Mouse (Mus musculus) erythroblast, adult 5-6 weeks (primary cell): ENCODE results near the gene Ate1. TPM values are rescaled to one million over a fixed set of nuclear protein-coding genes. Genes with fewer than 3 reads are reported as not detected.
"Not testable (repeated sequence)": the region's sequence is repeated elsewhere in the genome, so short reads cannot be mapped to it uniquely, and the experiment has no call there.

Experiments
- ATAC-seq: replicated peaks from 2 replicates; pipeline ENCODE4 v1.8.0; 2016; ENCODE audit warnings: moderate number of reproducible peaks, mild to moderate bottlenecking, moderate TSS enrichment, inconsistent platforms; ENCODE audit not compliant: poor library complexity, low FRiP score, severe bottlenecking
- total RNA-seq, 2 experiments: library from RNA; stranded (forward) in 1 of 2; stranded (reverse) in 1 of 2; fragments of 150-400 nt in 1 of 2; fragments of 200-764, 138-1000 nt in 1 of 2; gene quantifications; 2 replicates each; pipeline versions ENCODE4 v1.2.3 to v1.2.4; 2015 to 2017; ENCODE audit warnings: low replicate concordance in 2 of 2

The Ate1 gene
- total RNA-seq, 2 experiments from 2014 or later = 11.5 to 16.4 TPM

GRCm38 (mm10) chr7:130426586-130426985 is 93.6 kb downstream of the Ate1 start:
- no peak for ATAC-seq

DNA sequence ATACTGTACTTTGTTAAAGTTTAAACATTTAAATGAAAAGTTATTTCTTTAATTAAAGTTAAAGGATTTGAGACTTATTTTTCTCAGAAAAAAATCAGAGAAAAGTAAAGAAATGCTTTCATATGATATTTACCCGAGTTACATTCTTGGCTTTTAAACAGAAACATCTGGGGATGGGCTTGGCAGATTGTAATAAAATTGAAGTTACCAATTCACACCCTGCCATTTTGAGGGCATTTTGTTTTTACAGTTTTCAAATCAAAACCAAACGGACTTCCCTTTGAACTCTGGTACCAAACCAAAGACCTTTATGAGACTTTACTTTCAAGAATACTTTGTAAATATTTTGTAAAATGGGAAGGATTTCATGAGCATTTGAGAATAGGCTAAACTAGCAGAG is 94.2 kb downstream of the Ate1 start:
- no peak for ATAC-seq

- ATAC-seq = no peak
Measured at GRCm38 (mm10) chr7:130419961-130420360, 100.2 kb downstream of the Ate1 start.

DNA sequence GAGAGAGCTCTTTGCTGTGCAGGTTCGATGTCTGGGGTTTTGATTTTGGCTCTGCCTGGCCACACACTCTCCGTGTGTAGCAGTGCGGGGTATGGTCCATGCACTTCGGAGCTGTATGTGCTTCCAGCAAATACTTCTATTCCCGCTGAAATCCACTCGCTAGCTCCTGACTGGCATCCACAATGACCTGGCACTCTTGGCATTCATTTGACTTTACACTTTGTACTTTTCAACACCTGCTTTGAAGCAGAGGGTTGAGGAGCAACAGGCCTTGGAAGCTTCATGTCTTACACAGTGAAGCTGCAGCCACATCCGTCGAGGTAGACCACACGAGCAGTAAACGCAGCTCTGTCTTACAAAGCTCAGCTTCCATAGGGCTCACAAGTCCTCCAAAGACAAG is 112.5 kb downstream of the Ate1 start:
- ATAC-seq = no peak

DNA sequence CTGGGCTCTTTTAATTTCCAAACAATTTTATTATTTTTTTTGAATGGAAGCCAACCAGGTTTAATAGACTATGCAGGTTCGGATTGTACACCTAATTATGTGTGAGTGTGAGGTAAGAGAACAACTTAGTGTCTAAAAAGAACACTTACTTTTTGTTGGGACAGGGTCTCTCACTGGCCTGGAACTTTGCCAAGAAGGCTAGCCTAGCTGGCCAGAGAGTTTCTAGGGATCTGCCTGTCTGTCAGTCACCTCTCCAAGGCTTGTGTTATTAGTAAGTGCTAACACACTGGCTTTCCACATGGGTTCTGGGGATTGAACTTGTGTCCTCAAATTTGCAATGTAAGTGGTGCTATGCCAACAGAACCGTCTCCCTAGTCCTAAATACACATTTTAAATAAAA is 116.8 kb downstream of the Ate1 start:
- ATAC-seq = no peak

DNA sequence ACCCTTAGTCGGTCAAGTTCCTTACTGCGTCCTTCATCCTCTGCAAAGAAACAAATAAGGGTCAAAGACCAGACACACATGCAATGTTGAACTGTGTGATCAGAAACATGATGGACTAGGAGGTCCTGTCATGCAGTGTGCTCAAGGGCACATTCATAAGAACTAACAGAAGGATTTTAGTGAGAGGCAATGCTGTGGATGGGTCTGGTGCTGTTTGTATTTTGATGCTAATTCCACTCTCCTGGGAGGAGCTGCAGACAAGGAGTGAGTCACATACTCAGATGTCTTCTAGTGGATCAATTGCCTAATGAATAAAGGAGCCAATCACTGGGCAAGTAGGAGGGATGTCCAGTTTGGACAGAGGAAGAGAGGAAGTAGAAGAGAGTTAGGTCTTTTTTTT is 125.5 kb downstream of the Ate1 start:
- no peak for ATAC-seq

DNA sequence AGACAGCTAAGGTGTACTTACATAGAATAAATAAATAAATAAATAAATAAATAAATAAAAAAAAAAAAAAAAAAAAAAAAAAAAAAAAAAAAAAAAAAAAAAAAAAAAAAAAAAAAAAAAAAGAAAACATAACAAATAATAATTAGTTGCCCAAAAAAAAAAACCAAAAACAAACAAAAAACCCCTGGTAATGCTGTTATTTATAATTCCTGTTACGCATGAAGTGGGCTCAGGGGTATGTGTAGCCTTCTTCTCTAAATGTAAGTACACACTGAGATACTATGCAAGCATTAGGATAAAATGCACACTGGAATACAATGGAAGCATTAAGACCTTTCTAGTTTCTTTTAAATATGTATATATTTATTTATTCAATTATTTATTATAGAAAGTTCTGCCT is 130.1 kb downstream of the Ate1 start:
- ATAC-seq = not testable (repeated sequence)

DNA sequence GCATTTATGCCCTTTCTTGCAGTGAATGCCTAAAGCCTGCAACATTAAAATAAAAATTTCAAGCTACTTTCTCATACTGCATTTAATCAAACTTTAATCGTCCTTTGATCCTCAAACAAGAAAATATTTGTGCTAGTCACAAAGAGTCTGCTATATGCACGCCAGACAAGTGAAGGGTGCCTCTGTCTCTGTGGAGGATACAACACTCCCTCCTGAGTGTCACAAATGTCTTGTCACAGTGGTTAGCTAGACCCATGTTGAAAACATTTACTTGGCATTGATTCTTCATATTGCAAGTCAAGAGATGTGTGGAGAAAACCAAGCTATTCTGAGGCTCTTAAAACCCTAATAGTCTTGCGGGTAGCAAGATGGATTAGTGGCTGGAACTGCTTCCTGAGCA is 133.9 kb downstream of the Ate1 start:
- no peak for ATAC-seq

GRCm38 (mm10) chr7:130385732-130386294 is 134.4 kb downstream of the Ate1 start:
- ATAC-seq = no peak

DNA sequence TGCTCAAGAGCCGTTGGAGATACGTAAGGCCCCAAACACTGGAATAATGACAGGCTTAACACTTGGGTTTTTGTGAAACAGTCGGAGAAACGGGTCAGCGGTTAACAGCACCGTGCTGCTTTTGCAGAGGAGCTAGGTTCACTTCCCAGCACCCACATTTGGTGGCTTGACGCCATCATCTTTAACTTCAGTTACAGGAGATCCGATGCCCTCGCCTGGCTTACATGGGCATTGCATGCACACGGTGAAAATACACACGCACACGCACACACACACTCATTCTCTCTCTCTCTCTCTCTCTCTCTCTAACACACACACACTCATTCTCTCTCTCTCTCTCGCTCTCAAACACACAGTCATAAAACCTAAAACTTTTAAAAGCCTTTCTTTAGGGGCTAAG is 138.0 kb downstream of the Ate1 start:
- no peak for ATAC-seq

GRCm38 (mm10) chr7:130381387-130381951 is 138.7 kb downstream of the Ate1 start:
- ATAC-seq = no peak

GRCm38 (mm10) chr7:130380769-130381355 is 139.3 kb downstream of the Ate1 start:
- no peak for ATAC-seq

DNA sequence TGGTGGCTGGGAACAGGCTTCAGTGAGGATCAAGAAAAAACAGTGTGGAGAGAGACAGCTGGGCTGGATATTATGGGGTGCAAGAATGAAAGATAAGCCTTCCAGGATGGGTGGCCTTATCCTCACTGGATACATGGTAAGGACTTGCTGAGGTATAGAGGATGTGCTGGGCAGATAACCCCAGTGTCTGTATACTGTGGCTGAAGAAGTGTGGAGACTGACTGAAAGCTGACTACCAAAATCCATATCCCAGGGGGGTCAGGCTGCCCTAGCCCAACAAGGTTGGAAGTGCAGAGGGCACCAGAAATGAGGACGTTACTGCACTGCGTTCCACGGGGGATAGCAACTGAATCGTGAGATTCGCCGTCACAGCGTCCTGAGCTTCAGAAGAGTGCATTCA is 139.8 kb downstream of the Ate1 start:
- ATAC-seq = no peak

- no peak for ATAC-seq
Measured at GRCm38 (mm10) chr7:130379886-130380285, 140.3 kb downstream of the Ate1 start.

- ATAC-seq = no peak
Measured at GRCm38 (mm10) chr7:130378308-130378707, 141.9 kb downstream of the Ate1 start.

- no peak for ATAC-seq
Measured at GRCm38 (mm10) chr7:130374311-130374710, 145.9 kb downstream of the Ate1 start.

DNA sequence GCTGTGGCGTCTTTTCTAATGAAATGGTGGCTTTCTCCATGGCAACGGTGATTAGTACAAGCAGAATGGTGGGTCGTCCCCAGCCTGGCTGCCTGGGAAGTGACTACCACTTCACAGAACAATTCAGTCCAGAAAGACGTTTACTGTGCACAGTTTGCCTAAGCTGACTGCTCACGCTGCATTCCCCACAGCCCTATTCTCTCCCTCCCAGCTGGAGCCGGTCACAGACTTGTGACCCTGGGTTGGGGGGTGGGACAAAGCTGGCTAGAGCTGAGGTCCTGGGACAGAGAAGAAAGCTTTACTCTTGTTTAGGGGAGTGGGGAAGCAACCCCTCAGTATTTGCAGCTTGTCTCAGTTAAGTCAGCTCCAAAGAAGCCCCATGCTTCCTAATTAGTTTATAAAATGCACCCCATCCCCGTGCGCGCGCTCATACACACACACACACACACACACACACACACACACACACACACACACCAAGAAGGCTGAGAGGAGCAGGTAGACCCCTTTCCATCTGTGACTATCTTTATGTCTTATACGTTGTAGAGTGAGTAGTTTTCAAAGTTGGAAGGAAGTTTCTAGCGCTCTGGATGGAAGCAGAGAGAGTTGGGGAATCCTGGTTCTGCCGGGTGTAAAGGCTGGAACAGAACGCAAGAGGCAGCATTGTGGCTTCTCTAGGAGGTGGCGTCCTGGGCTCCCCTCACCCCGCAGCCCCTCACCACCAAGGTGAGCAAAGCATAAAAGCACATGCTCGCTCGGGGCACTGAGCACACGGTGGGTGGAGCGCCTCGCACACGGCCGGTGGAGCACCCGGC is 151.1 kb downstream of the Ate1 start:
- ATAC-seq = no peak

- ATAC-seq = no peak
Measured at GRCm38 (mm10) chr7:130368036-130368826, 151.9 kb downstream of the Ate1 start.

- no peak for ATAC-seq
Measured at GRCm38 (mm10) chr7:130367222-130368035, 152.7 kb downstream of the Ate1 start.
